Comparison of ENCODE assay signal across 18 mouse cellular contexts in the genomic region with DNA sequence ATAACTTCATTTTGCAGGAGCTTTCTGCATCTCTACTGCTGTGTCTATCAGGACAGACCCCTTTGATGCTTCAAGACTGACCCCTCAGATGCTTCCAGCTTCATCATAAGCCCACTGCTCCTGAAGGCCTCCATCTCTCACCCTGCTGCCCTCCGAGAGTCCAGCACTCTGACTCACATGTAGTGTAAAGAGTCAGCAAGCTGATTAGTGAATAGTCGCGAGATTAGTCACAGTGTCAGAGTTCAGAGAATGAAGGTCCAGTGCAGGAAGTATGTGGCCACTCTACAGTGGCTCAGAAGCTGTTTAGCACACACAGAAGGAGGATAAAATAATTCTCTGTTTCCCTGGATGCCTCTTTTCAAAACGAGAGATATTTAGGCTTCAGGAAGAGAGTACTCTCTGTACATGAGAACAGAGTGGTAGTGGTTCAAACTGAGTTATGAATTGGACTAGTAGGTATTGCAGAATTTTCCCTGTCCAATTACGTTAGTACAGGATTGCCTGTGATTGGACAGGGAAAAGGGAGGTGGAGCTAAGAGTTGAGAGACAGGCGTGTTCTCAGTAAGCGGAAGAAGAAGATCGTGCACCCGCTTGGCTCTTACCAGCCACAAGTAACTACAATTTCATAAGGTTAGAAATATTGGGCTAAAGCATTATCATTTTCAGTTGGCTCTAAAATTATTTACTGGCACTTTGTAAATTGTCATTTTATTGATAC. TPM values are rescaled to one million over a fixed set of nuclear protein-coding genes. Genes with fewer than 3 reads are reported as not detected.
A peak's percentile ranks its signal among the peaks of the same experiment; 100 is the strongest.
DNase-seq lines count a peak whose midpoint lies in the region; ATAC-seq lines count a peak whose summit lies in the region.
"Had no signal": no experiment of that assay in that cellular context is flagged by ENCODE, and none has a peak within 500 bp of the region (broad histone marks: within the 10 kb centered on the region; RNA-seq: fewer than 3 reads in every experiment).

No protein-coding gene starts in this region.

- intact Hi-C loops in gastrocnemius, postnatal 36 days (cut with DNase I) = no loop called here

- no peak for ATAC-seq in megakaryocyte-erythroid progenitor cell, adult 5-6 weeks (replicated peaks; ENCODE audit: low FRiP score, low TSS enrichment, poor library complexity, severe bottlenecking)
- ATAC-seq: forebrain, embryonic 15.5 days; inflammation-experienced regulatory T-cells, adult 6 months; liver, embryonic 12.5 days; midbrain, embryonic 16.5 days had no signal

- peak; percentile 17 for DNase-seq in urinary bladder, postnatal 14 days (ENCODE audit: low spot score)
- no peak for DNase-seq in urinary bladder, postnatal 25 days (ENCODE audit: low spot score)
- DNase-seq in NIH3T3 (ENCODE audit: low read depth) = peak; percentile 68
- peak; percentile 28 for DNase-seq in fibroblast of lung, adult 2 months (ENCODE audit: low read depth)
- peak; percentile 5 for DNase-seq in yolk sac, embryonic 10.5 days (ENCODE audit: low spot score)
- DNase-seq in gastrocnemius, postnatal 36 days = no peak
- no peak for DNase-seq in thymus, adult 18-20 months
- DNase-seq: cerebellum, adult 9-11 months; gastrocnemius, postnatal 25 days; lung, adult 2 months; thymus, postnatal 36 days had no signal

RNA-seq across cellular contexts. Expression of a gene that starts 3.1 kb away (rescaled TPM):
- not detected for total RNA-seq in gastrocnemius, postnatal 36 days (2021)
- total RNA-seq in megakaryocyte-erythroid progenitor cell, adult 5-6 weeks (2014; fragmentation: Nextera tagmentation) = not detected in 2 replicates
- not detected in 2 replicates for total RNA-seq in megakaryocyte-erythroid progenitor cell, adult 5-6 weeks (2017)
- total RNA-seq: gastrocnemius, postnatal 25 days; heart, adult 8-10 months; layer of hippocampus, postnatal 14 days had no signal

RNA-seq across cellular contexts. Expression of a gene that starts 39.4 kb away (rescaled TPM):
- total RNA-seq in gastrocnemius, postnatal 36 days (2021) = not detected
- not detected in 2 replicates for total RNA-seq in megakaryocyte-erythroid progenitor cell, adult 5-6 weeks (2014; fragmentation: Nextera tagmentation)
- not detected in 2 replicates for total RNA-seq in megakaryocyte-erythroid progenitor cell, adult 5-6 weeks (2017)
- total RNA-seq: gastrocnemius, postnatal 25 days; heart, adult 8-10 months; layer of hippocampus, postnatal 14 days had no signal

Comparison
In these comparisons a context has a peak if more than half of its experiments do, and no peak if none do; other contexts are left out.
1. DNase-seq: peak in urinary bladder, postnatal 14 days (single experiment), NIH3T3 (single experiment), fibroblast of lung, adult 2 months (single experiment) and yolk sac, embryonic 10.5 days (single experiment); none in urinary bladder, postnatal 25 days (single experiment), gastrocnemius, postnatal 36 days (0 of 2) and thymus, adult 18-20 months (0 of 2).